Mouse (Mus musculus) adrenal gland, adult 2 months (tissue): ENCODE measurements around the gene Klrb1. TPM values are rescaled to one million over a fixed set of nuclear protein-coding genes. Genes with fewer than 3 reads are reported as not detected.

Source experiments
- DNase-seq: peaks from one replicate; pipeline ENCODE4 v3.0.0; 2021
- polyA plus RNA-seq: library from polyadenylated mRNA; depleted of rRNA; stranded (reverse); fragments of >200 nt; gene quantifications from 2 replicates; pipeline ENCODE4 v1.2.3, GENCODE M21; 2012; rRNA removed
- total RNA-seq, 2 experiments: library from RNA; stranded (reverse); gene quantifications; 2 replicates each; pipeline ENCODE4 v1.2.3; 2021

Klrb1 gene
- total and polyA plus RNA-seq, 3 experiments: not detected

- DNase-seq: no peak
These were observed 12.0 kb upstream of the Klrb1 start for GRCm38 (mm10) chr6:128734896-128735295.

GRCm38 (mm10) chr6:128733908-128734679, 11.2 kb upstream of the Klrb1 start:
- DNase-seq: no peak

GRCm38 (mm10) chr6:128732032-128732431, 9.2 kb upstream of the Klrb1 start:
- DNase-seq: no peak

- no peak for DNase-seq
These were observed 21.2 kb downstream of the Klrb1 start for GRCm38 (mm10) chr6:128701691-128702090.

- no peak for DNase-seq
These were observed 43.3 kb downstream of the Klrb1 start for GRCm38 (mm10) chr6:128679574-128679973.

GRCm38 (mm10) chr6:128669936-128670335, 52.9 kb downstream of the Klrb1 start:
- no peak for DNase-seq

- DNase-seq: peak; percentile 6
These were observed 60.7 kb downstream of the Klrb1 start, which contains the start of gene Clec2h for GRCm38 (mm10) chr6:128662206-128662605. TSS of gene Clec2h (plus strand) at chr6:128662385.

GRCm38 (mm10) chr6:128661249-128661648, 61.6 kb downstream of the Klrb1 start:
- no peak for DNase-seq

Other genes starting within 250 kb of the Klrb1 start
- 10 to 100 TPM in 1 of 2 experiments, under 1 TPM in 1; 0.83 to 11.8 TPM for gene Pzp, start 196.3 kb downstream of the Klrb1 start, total RNA-seq
- 0.31 TPM in 1 of 2 replicates, not detected in the other for gene Pzp, start 196.3 kb downstream of the Klrb1 start, polyA plus RNA-seq
- gene A2ml1, start 141.5 kb downstream of the Klrb1 start, total RNA-seq: not detected
- not detected in 2 replicates for gene A2ml1, start 141.5 kb downstream of the Klrb1 start, polyA plus RNA-seq
- gene Klrb1a, start 99.5 kb downstream of the Klrb1 start, total RNA-seq: not detected
- 0.26 and 0.29 TPM in 2 replicates for gene Klrb1a, start 99.5 kb downstream of the Klrb1 start, polyA plus RNA-seq
- gene Clec2h, start 60.7 kb downstream of the Klrb1 start, total RNA-seq: under 1 TPM; 0.49 to 0.52 TPM
- not detected in 2 replicates for gene Clec2h, start 60.7 kb downstream of the Klrb1 start, polyA plus RNA-seq
- under 1 TPM; 0.23 to 0.31 TPM for gene Klrb1c, start 66.2 kb upstream of the Klrb1 start, total RNA-seq
- gene Klrb1c, start 66.2 kb upstream of the Klrb1 start, polyA plus RNA-seq: 0.08 and 0.16 TPM in 2 replicates
- gene Gm44511, start 103.3 kb upstream of the Klrb1 start, total RNA-seq: not detected
- not detected in 2 replicates for gene Gm44511, start 103.3 kb upstream of the Klrb1 start, polyA plus RNA-seq
- under 1 TPM; 0.66 to 0.79 TPM for gene Klrb1b, start 103.3 kb upstream of the Klrb1 start, total RNA-seq
- gene Klrb1b, start 103.3 kb upstream of the Klrb1 start, polyA plus RNA-seq: 0.12 TPM in 1 of 2 replicates, not detected in the other
- gene Clec2i, start 164.5 kb upstream of the Klrb1 start, total RNA-seq: under 1 TPM in 1 of 2 experiments, not detected in 1; 0.21 TPM
- not detected in 2 replicates for gene Clec2i, start 164.5 kb upstream of the Klrb1 start, polyA plus RNA-seq
- gene BC035044, start 168.1 kb upstream of the Klrb1 start, total RNA-seq: under 1 TPM; 0.17 to 0.38 TPM
- 0.06 and 0.52 TPM in 2 replicates for gene BC035044, start 168.1 kb upstream of the Klrb1 start, polyA plus RNA-seq
- gene Clec2g, start 211.3 kb upstream of the Klrb1 start, total RNA-seq: 1 to 10 TPM in 1 of 2 experiments, under 1 TPM in 1; 0.40 to 4.2 TPM
- not detected in 2 replicates for gene Clec2g, start 211.3 kb upstream of the Klrb1 start, polyA plus RNA-seq